Mouse (Mus musculus) lung, embryonic 16.5 days (tissue): ENCODE measurements at regions not wholly inside any gene's neighbourhood (a gene's known extent, or its start where the extent isn't known, plus 50 kb on each side); places are given as distances from the start of the nearest gene placed in this dataset.

Experiments used
- ATAC-seq: fragments of 200-750 bp; cut with Nextera tagmentation; 2 replicates; pipeline ENCODE4 v1.8.0; 2017; ENCODE audit warnings: low read depth, mild to moderate bottlenecking, moderate library complexity
- H3K27ac ChIP-seq: fragments of 300-500 bp; sonication (generic); 2 replicates; pipeline ENCODE4 v1.5.1; 2014; ENCODE audit warnings: mild to moderate bottlenecking, control low read depth, low read length
- H3K27me3 ChIP-seq: fragments of 300-500 bp; sonication (generic); 2 replicates; pipeline ENCODE4 v1.6.1; 2014; ENCODE audit warnings: low read depth, low read length, mixed read lengths; ENCODE audit not compliant: control insufficient read depth, insufficient read depth
- H3K36me3 ChIP-seq: fragments of 300-500 bp; sonication (generic); 2 replicates; pipeline ENCODE4 v1.6.1; 2014; ENCODE audit warnings: low read length; ENCODE audit not compliant: control insufficient read depth, insufficient read depth
- H3K4me1 ChIP-seq: fragments of 300-500 bp; sonication (generic); replicated peaks from 2 replicates; pipeline ENCODE4 v1.6.1; 2014; ENCODE audit warnings: low read length, mixed read lengths; ENCODE audit not compliant: control insufficient read depth, insufficient read depth
- H3K4me2 ChIP-seq: fragments of 300-500 bp; sonication (generic); 2 replicates; pipeline ENCODE4 v1.6.1; 2014; ENCODE audit warnings: low read depth, low read length, control low read depth
- H3K4me3 ChIP-seq: fragments of 300-500 bp; sonication (generic); 2 replicates; pipeline ENCODE4 v1.5.1; 2014; ENCODE audit warnings: mild to moderate bottlenecking, low read length, control low read depth
- H3K9ac ChIP-seq: fragments of 300-500 bp; sonication (generic); 2 replicates; pipeline ENCODE4 v1.6.1; 2014; ENCODE audit warnings: low read length, control low read depth
- H3K9me3 ChIP-seq: fragments of 300-500 bp; sonication (generic); 2 replicates; pipeline ENCODE4 v1.6.1; 2016; ENCODE audit warnings: low read length; ENCODE audit not compliant: control insufficient read depth
- WGBS: fragments of 180-500 bp; shearing (Covaris S2); extraction: QIAGEN DNeasy Blood & Tissue Kit; methylation state at CpG from one replicate; pipeline ENCODE4 v1.1.7; 2014; 5-methylcytosine and 5-hydroxymethylcytosine counted together

DNA sequence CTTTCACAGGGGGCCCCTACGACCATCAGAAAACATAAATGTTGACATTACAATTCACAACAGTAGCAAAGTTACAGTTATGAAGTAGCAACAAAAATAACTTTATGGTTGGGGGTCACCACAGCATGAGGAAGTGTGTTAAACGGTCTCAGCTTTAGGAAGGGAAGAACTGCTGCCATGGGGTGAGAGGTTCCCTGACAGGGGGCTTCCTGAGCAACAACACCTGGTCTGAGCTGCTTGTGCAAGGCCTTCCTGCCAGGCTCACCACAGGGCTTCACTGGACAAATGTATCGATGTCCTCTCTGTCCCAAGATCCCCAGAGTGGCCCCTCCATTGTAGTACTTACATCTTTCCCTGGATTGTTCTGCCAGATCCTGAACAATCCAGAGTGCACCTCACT lies 70.7 kb upstream of the Kcng1 start:
- 25% methylated on average over 3 of the region's 3 CpGs for WGBS

DNA sequence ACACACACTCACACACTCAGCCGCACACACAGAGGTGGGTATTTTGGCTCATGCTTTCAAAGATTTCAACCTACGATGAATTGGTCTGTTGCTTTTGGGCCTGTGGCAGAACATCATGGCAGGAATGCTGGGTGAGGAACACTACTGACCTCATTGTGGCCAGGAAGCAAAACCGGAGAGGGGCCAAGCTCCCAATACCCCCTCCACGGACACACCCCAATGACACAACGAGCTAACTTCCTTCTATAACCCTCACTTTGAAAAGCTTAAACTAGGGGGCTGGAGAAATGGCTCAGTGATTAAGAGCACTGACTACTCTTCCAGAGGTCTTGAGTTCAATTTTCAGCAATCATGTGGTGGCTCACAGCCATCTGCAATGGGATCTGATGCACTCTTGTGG lies 63.8 kb upstream of the Kcng1 start:
- no peaks in the 10 kb centered on the region for H3K9me3 ChIP-seq

More for the DNA sequence above, 70.7 kb upstream of the Kcng1 start:
- Histone ChIP-seq H3K27me3 (no peaks in the 10 kb centered on the region), H3K9me3 (no peaks in the 10 kb centered on the region), H3K36me3 (no peaks in the 10 kb centered on the region), H3K9ac (no peak overlapping the region), H3K27ac (no peak overlapping the region), H3K4me3 (no peak overlapping the region), H3K4me1 (no peaks in the 10 kb centered on the region), H3K4me2 (no peak overlapping the region)
- ATAC-seq = 0 out of 2 replicates have a peak, but pooled peaks have one; percentile 26

DNA sequence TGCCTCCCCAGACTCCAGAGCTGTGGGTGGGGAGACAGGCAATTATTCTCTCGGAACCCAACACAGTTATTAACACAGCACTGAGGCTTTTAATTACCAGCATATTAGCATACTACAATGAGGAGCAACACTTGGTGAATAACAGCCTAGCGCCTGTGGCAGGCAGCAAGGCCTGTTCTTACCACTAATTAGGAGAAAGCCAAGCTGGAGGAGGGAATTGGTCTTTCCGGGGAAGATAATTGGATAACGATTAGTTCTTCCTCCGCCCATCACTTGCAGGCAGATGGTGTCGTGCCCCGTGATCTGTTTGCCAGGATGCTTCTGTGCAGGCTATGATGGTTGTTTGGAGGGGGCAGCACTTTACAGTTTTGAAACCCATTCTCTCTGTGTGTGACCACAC lies 62.2 kb upstream of the Kcng1 start:
- ATAC-seq = no peak
- H3K9ac ChIP-seq = no peak overlapping the region
- H3K4me1 ChIP-seq = no peaks in the 10 kb centered on the region
- no peaks in the 10 kb centered on the region for H3K27me3 ChIP-seq
- no peak overlapping the region for H3K27ac ChIP-seq
- no peaks in the 10 kb centered on the region for H3K36me3 ChIP-seq
- WGBS = 59% methylated on average over 7 of the region's 7 CpGs
- no peak overlapping the region for H3K4me3 ChIP-seq
- H3K4me2 ChIP-seq = no peak overlapping the region
- no peaks in the 10 kb centered on the region for H3K9me3 ChIP-seq

More for the DNA sequence above, 63.8 kb upstream of the Kcng1 start:
- no peaks in the 10 kb centered on the region for H3K36me3 ChIP-seq
- WGBS = 78% methylated on average over 5 of the region's 5 CpGs
- H3K4me2 ChIP-seq = no peak overlapping the region
- no peak overlapping the region for H3K4me3 ChIP-seq
- ATAC-seq = no peak
- H3K4me1 ChIP-seq = no peaks in the 10 kb centered on the region
- no peak overlapping the region for H3K27ac ChIP-seq
- H3K27me3 ChIP-seq = no peaks in the 10 kb centered on the region
- H3K9ac ChIP-seq = no peak overlapping the region

DNA sequence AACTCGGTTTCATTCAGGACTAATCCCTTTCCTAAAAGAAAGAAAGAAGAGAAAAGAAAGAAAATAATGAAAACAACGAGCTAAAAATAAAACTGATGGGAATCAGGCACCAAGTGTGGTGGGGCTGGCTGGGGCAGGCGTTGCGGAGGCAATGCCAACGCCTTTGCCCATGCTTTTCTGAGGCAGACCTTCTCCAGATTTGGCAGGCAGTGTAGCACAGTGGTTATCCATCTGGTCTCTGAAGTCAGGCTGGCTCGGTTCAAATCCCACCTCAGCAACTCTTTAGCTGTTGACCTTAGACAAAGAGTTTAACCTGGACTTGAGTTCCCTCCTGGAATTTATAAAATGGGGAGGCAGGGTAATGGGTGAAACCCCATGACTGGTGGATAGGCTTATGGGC lies 57.3 kb upstream of the Kcng1 start:
- no peaks in the 10 kb centered on the region for H3K27me3 ChIP-seq
- no peak overlapping the region for H3K27ac ChIP-seq
- no peaks in the 10 kb centered on the region for H3K36me3 ChIP-seq
- WGBS = 82% methylated on average over 6 of the region's 6 CpGs
- H3K4me3 ChIP-seq = no peak overlapping the region
- H3K9me3 ChIP-seq = no peaks in the 10 kb centered on the region
- no peak for ATAC-seq
- no peak overlapping the region for H3K9ac ChIP-seq
- H3K4me2 ChIP-seq = no peak overlapping the region
- peaks cover 8% of the 10 kb centered on the region for H3K4me1 ChIP-seq

DNA sequence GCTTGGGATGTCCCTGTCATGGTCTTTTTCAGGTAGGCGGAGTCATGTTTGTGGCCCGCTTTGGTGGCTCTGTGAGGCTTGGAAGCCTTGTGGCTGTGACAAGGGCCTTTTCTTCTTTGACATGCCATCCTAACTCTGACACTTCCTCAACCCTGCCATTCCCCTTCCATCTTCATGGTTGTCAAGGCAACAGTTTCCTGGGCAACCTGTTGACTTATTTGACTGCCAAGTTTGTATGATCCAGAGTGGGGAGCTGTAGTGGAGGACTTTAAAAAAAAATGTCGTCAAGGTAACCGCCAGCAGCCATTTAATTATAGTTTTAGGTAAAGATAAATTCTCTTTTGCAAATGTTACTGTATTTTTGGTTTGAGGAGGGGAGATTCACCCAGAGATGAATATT lies 56.8 kb upstream of the Kcng1 start:
- WGBS = 57% methylated on average over 4 of the region's 4 CpGs
- H3K4me2 ChIP-seq = no peak overlapping the region
- ATAC-seq = no peak

DNA sequence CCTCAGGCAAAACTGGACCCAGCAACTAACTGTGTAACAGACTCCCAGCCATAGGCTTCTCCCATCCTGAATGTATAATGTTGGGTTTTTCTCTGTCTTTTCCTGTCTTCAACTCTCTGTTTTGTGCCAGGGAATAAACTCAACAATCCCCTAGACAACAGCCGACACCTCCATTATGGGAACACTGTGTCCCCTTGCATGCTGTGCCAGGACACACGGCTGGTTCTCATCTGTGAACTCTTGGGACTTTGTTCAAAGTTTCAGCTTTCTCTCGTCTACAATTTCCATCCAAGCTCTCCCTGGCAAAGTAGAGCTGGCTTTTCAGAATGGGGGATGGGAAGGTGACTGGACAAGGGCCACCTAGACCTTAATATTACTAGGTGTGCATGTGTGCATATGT lies 56.1 kb upstream of the Kcng1 start:
- no peaks in the 10 kb centered on the region for H3K27me3 ChIP-seq
- peaks cover 20% of the 10 kb centered on the region for H3K4me1 ChIP-seq
- no peaks in the 10 kb centered on the region for H3K9me3 ChIP-seq
- H3K27ac ChIP-seq = no peak overlapping the region
- 45% methylated on average over 3 of the region's 3 CpGs for WGBS
- no peak overlapping the region for H3K4me3 ChIP-seq
- no peaks in the 10 kb centered on the region for H3K36me3 ChIP-seq
- no peak overlapping the region for H3K4me2 ChIP-seq
- no peak overlapping the region for H3K9ac ChIP-seq
- ATAC-seq = peak; percentile 34

More for the DNA sequence above, 56.8 kb upstream of the Kcng1 start:
- Histone ChIP-seq H3K4me3 (no peak overlapping the region), H3K36me3 (no peaks in the 10 kb centered on the region), H3K4me1 (peaks cover 13% of the 10 kb centered on the region), H3K27ac (no peak overlapping the region), H3K27me3 (no peaks in the 10 kb centered on the region), H3K9me3 (no peaks in the 10 kb centered on the region), H3K9ac (no peak overlapping the region)

DNA sequence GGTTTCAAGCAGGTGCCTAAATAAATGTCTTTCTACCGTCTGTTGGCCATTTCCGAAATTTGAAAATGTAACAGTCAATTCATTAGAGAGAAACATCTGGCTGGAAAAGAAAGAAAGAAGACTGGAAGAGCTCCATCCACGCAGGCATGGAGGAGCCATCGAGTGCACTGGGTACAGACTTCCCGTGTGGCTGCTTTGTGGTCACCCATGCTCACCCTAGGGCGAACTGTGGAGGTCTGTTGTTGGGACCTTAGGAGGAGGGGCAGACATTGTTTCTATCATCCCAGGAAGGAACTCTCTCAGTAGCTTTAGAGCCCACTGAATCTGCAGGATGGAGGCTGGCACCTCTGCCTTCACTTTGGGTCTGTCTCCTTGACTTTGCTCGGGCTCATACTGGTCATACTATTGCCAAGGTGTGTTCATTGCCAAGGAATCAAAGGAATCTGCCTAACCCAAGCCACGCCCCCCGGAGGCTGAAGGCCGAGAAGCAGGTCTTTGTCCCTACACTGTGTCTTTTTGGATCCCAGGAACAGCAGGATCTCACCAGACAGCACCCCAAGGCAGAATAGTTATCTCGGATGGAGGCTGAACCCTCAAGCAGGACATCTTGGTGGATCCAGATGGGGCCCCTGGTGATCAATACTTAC lies 54.3 kb upstream of the Kcng1 start:
- Histone ChIP-seq H3K9ac (no peak overlapping the region), H3K36me3 (no peaks in the 10 kb centered on the region), H3K4me3 (no peak overlapping the region), H3K4me1 (peaks cover 20% of the 10 kb centered on the region), H3K27ac (no peak overlapping the region), H3K9me3 (no peaks in the 10 kb centered on the region), H3K27me3 (no peaks in the 10 kb centered on the region), H3K4me2 (no peak overlapping the region)
- ATAC-seq = no peak
- 75% methylated on average over 11 of the region's 11 CpGs for WGBS

- 12% methylated on average over 9 of the region's 9 CpGs for WGBS
- H3K4me2 ChIP-seq = no peak overlapping the region
- no peaks in the 10 kb centered on the region for H3K36me3 ChIP-seq
- peaks cover 20% of the 10 kb centered on the region for H3K4me1 ChIP-seq
- no peak overlapping the region for H3K9ac ChIP-seq
- no peaks in the 10 kb centered on the region for H3K27me3 ChIP-seq
- H3K27ac ChIP-seq = peak overlapping the region; percentile 25; the same call in 1 of the 2 replicates
- no peak overlapping the region for H3K4me3 ChIP-seq
- no peaks in the 10 kb centered on the region for H3K9me3 ChIP-seq
- no peak for ATAC-seq
Measured at GRCm38 (mm10) chr2:168334241-168334588, 52.7 kb upstream of the Kcng1 start.

GRCm38 (mm10) chr2:168333552-168334240 lies 52.2 kb upstream of the Kcng1 start:
- 15% methylated on average over 20 of the region's 20 CpGs for WGBS
- Histone ChIP-seq H3K4me3 (no peak overlapping the region), H3K27ac (peak overlapping the region; percentile 38; the same call in 1 of the 2 replicates), H3K9ac (no peak overlapping the region), H3K27me3 (no peaks in the 10 kb centered on the region), H3K36me3 (no peaks in the 10 kb centered on the region), H3K4me2 (peak overlapping the region; percentile 25; the same call in 1 of the 2 replicates), H3K4me1 (peaks cover 20% of the 10 kb centered on the region), H3K9me3 (no peaks in the 10 kb centered on the region)
- peak; percentile 79 for ATAC-seq
